Mouse (Mus musculus) midbrain, embryonic 14.5 days (tissue): Measurements from ENCODE around the gene Smarcc1. TPM values are rescaled to one million over a fixed set of nuclear protein-coding genes. Genes with fewer than 3 reads are reported as not detected.

Experiments
- ATAC-seq: fragments of 200-750 bp; cut with Nextera tagmentation; 2 replicates; pipeline ENCODE4 v1.8.0; 2017; ENCODE audit warnings: moderate number of reproducible peaks, moderate library complexity; ENCODE audit not compliant: low FRiP score, low TSS enrichment
- DNase-seq: peaks from one replicate; pipeline ENCODE4 v3.0.0-alpha.2; 2015
- H3K27ac ChIP-seq: fragments of 300-500 bp; sonication (generic); replicated peaks from 2 replicates; pipeline ENCODE4 v1.5.1; 2014; ENCODE audit warnings: mild to moderate bottlenecking, low read depth, low read length, moderate library complexity
- H3K27me3 ChIP-seq: fragments of 300-500 bp; sonication (generic); 2 replicates; pipeline ENCODE4 v1.6.1; 2014; ENCODE audit warnings: low read length, control low read depth, mixed read lengths; ENCODE audit not compliant: control insufficient read depth, insufficient read depth
- H3K36me3 ChIP-seq: fragments of 300-500 bp; sonication (generic); 2 replicates; pipeline ENCODE4 v1.6.1; 2014; ENCODE audit warnings: low read length, control low read depth; ENCODE audit not compliant: control insufficient read depth, insufficient read depth
- H3K4me1 ChIP-seq: fragments of 300-500 bp; sonication (generic); 2 replicates; pipeline ENCODE4 v1.6.1; 2014; ENCODE audit warnings: mild to moderate bottlenecking, antibody characterized with exemption, low read length, control low read depth; ENCODE audit not compliant: control insufficient read depth, insufficient read depth
- H3K4me2 ChIP-seq: fragments of 300-500 bp; sonication (generic); 2 replicates; pipeline ENCODE4 v1.6.1; 2014; ENCODE audit warnings: mild to moderate bottlenecking, low read length, moderate library complexity
- H3K4me3 ChIP-seq: fragments of 300-500 bp; sonication (generic); replicated peaks from 2 replicates; pipeline ENCODE4 v1.5.1; 2014; ENCODE audit warnings: low read depth, low read length
- H3K9ac ChIP-seq: fragments of 300-500 bp; sonication (generic); replicated peaks from 2 replicates; pipeline ENCODE4 v1.6.1; 2014; ENCODE audit warnings: mild to moderate bottlenecking, low read length, moderate library complexity
- H3K9me3 ChIP-seq: fragments of 300-500 bp; sonication (generic); 2 replicates; pipeline ENCODE4 v1.6.1; 2016; ENCODE audit warnings: low read length, control low read depth, mixed read lengths; ENCODE audit not compliant: control insufficient read depth
- WGBS: fragments of 180-500 bp; shearing (Covaris S2); extraction: QIAGEN DNeasy Blood & Tissue Kit; methylation state at CpG from one replicate; pipeline ENCODE4 v1.1.7; 2014; 5-methylcytosine and 5-hydroxymethylcytosine counted together
- polyA plus RNA-seq: library from polyadenylated mRNA; unstranded; fragments of >200 nt; fragmentation: Nextera tagmentation; extraction: Ambion mirVana; gene quantifications from 2 replicates; pipeline ENCODE4 v1.2.1, GENCODE M21; 2014

The Smarcc1 gene
- polyA plus RNA-seq, 1 experiment from 2014 or later: 139 TPM

GRCm38 (mm10) chr9:110264991-110265390 is 147.5 kb downstream of the Smarcc1 start:
- 54% methylated on average over 9 of the region's 9 CpGs for WGBS
- H3K4me3 ChIP-seq: no peak overlapping the region
- H3K4me2 ChIP-seq: no peak overlapping the region
- H3K27me3 ChIP-seq: no peaks in the 10 kb centered on the region
- H3K4me1 ChIP-seq: no peaks in the 10 kb centered on the region
- H3K9me3 ChIP-seq: no peaks in the 10 kb centered on the region
- DNase-seq (peak; percentile 31), ATAC-seq (no peak)
- H3K9ac ChIP-seq: no peak overlapping the region
- H3K36me3 ChIP-seq: peaks cover 25% of the 10 kb centered on the region
- H3K27ac ChIP-seq: no peak overlapping the region

DNA sequence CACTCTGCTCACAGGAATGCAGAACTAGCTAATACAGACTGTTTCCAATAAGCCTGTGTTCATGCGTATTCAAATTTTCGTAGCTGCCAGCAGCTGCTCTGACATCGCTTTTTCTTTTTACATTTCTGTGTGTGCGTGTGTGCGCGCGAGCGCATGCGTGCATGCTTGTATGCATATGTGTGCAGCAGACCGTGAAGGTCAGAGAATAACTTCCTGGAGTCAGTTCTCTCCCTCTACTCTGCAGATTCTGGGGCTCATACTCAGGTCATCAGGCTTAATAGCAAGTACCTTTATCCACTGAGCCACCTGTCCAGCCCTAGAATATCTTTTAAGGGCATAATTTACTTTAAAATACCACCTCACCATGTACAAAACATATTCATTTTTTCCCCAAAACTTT is 150.9 kb downstream of the Smarcc1 start:
- H3K4me1 ChIP-seq: no peaks in the 10 kb centered on the region
- H3K36me3 ChIP-seq: no peaks in the 10 kb centered on the region
- H3K4me3 ChIP-seq: no peak overlapping the region
- H3K27me3 ChIP-seq: no peaks in the 10 kb centered on the region
- H3K9ac ChIP-seq: no peak overlapping the region
- no peak overlapping the region for H3K27ac ChIP-seq
- H3K4me2 ChIP-seq: no peak overlapping the region
- ATAC-seq (no peak), DNase-seq (no peak)
- no peaks in the 10 kb centered on the region for H3K9me3 ChIP-seq
- WGBS: 89% methylated on average over 10 of the region's 10 CpGs

DNA sequence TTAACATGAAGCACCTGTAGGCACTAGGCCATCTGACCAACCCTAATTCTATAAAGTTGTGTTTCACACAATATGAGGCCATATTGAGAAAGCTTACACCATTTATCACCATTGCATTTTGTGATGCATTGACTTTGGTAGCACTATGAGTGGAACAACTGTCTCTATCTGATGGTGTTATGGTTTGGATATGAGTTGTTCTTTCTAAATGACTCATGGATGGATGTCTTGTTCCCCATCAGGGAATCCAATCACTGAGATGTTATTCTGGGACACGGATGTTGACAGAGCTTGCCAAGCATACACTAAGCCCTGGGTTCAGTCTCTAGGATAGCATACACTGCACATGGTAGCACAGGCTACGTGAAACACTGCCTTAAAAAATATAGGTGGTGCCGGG is 154.8 kb downstream of the Smarcc1 start:
- Histone ChIP-seq H3K27ac (no peak overlapping the region), H3K36me3 (no peaks in the 10 kb centered on the region), H3K4me3 (no peak overlapping the region), H3K9me3 (no peaks in the 10 kb centered on the region), H3K27me3 (no peaks in the 10 kb centered on the region), H3K4me2 (no peak overlapping the region), H3K4me1 (no peaks in the 10 kb centered on the region), H3K9ac (no peak overlapping the region)
- no peak for ATAC-seq
- no peak for DNase-seq
- WGBS: 90% methylated on average over 3 of the region's 3 CpGs

DNA sequence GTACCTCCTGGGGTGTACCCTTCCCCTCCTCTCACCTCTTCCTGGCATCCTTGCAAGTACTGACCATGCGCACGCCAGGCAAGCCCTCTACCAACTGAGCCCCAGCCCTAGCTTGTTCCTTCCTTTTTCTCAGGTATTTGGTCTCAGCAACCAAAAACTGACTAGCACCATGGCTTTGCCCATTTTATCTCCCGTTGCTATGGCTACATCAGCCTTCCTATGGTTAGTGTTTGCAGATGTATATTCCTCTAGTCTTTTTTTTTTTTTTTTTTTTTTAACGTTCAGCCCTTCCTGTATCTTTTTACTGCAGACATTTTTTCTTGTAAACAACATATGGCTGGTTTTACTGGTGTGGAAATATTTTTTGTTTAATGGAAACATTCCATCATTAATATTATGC is 156.0 kb downstream of the Smarcc1 start:
- Histone ChIP-seq H3K9me3 (no peaks in the 10 kb centered on the region), H3K4me3 (no peak overlapping the region), H3K27ac (no peak overlapping the region), H3K4me2 (no peak overlapping the region), H3K36me3 (no peaks in the 10 kb centered on the region), H3K27me3 (no peaks in the 10 kb centered on the region), H3K4me1 (no peaks in the 10 kb centered on the region), H3K9ac (no peak overlapping the region)
- ATAC-seq (no peak), DNase-seq (no peak)
- 85% methylated on average over 4 of the region's 4 CpGs for WGBS

DNA sequence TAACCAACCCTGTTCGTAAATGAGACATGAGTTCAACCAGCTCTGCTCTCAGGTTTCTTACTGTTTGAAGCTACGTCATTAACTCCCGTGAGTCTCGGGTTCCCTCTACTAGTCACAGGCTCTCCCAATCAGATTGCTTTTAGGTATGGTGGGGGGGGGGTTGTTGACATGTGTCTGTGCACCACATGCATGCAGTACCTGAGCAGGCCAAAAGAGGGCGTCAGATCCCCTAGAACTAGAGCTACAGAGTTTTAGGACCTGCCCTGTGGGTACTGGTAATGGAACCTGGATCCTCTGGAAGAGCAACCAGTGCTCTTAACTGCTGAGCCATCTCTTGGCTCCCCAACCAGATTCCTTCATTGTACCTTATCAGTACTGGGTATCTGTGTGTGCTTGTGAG is 158.4 kb downstream of the Smarcc1 start:
- no peak for ATAC-seq
- Histone ChIP-seq H3K4me1 (no peaks in the 10 kb centered on the region), H3K27me3 (no peaks in the 10 kb centered on the region), H3K36me3 (no peaks in the 10 kb centered on the region), H3K4me2 (no peak overlapping the region), H3K4me3 (no peak overlapping the region), H3K9ac (no peak overlapping the region), H3K27ac (no peak overlapping the region), H3K9me3 (no peaks in the 10 kb centered on the region)
- no peak for DNase-seq
- WGBS: 82% methylated on average over 5 of the region's 5 CpGs

DNA sequence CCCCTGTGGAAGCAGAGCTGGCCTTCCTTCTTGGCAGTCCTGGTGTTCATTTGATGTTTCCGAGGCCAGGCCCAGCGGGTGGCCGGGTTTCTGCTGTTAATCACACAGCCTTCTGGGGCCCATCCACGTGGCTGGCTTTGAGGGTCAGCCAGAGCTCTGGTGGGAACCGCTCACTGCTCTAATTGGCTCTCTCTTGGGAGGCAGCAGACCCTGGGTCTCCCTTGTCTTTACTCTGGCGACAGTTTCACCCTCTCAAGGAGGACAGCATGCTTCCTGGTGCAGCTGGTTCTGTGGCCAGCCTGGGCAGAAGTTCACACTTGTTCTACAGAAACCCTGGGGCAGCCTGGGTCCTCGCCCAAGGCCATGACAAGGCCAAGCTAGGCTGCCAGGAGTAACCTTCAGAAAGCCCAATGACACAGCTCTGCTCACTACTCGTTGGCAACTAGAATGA is 159.9 kb downstream of the Smarcc1 start:
- ATAC-seq (no peak), DNase-seq (no peak)
- 58% methylated on average over 8 of the region's 8 CpGs for WGBS
- no peak overlapping the region for H3K4me3 ChIP-seq
- H3K27ac ChIP-seq: no peak overlapping the region
- no peaks in the 10 kb centered on the region for H3K4me1 ChIP-seq
- H3K9ac ChIP-seq: no peak overlapping the region
- no peaks in the 10 kb centered on the region for H3K9me3 ChIP-seq
- H3K4me2 ChIP-seq: no peak overlapping the region
- H3K36me3 ChIP-seq: no peaks in the 10 kb centered on the region
- no peaks in the 10 kb centered on the region for H3K27me3 ChIP-seq

DNA sequence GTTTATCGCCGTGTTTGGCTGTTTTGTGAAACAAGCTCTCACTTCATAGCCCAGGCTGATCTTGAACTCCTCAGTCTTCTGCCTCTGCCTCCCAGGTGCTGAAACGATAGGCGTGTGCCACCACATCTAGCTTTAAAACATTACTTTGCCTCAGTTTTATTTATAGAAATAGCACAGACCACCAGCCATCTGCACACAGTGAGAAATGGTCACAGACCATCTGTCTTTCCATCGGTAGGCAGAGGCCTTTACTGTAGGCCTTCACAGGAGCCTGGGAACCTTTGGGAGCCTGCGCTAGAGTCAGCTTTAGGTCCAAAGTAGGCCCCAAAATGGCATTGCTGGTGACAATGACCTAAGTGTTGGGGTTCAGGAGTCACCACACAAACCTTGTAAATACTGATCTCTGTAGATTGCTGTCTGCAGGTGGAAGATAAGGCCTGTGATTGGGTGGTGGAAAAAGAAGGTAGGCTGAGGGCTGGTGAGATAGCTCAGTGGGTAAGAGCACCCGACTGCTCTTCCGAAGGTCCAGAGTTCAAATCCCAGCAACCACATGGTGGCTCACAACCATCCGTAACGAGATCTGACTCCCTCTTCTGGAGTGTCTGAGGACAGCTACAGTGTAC is 166.7 kb downstream of the Smarcc1 start:
- DNase-seq (no peak), ATAC-seq (no peak)
- no peak overlapping the region for H3K4me3 ChIP-seq
- peaks cover 4% of the 10 kb centered on the region; the same call in 1 of the 2 replicates for H3K4me1 ChIP-seq
- H3K27me3 ChIP-seq: no peaks in the 10 kb centered on the region
- WGBS: 93% methylated on average over 8 of the region's 10 CpGs
- no peaks in the 10 kb centered on the region for H3K36me3 ChIP-seq
- no peak overlapping the region for H3K27ac ChIP-seq
- H3K4me2 ChIP-seq: no peak overlapping the region
- H3K9ac ChIP-seq: no peak overlapping the region
- H3K9me3 ChIP-seq: no peaks in the 10 kb centered on the region

DNA sequence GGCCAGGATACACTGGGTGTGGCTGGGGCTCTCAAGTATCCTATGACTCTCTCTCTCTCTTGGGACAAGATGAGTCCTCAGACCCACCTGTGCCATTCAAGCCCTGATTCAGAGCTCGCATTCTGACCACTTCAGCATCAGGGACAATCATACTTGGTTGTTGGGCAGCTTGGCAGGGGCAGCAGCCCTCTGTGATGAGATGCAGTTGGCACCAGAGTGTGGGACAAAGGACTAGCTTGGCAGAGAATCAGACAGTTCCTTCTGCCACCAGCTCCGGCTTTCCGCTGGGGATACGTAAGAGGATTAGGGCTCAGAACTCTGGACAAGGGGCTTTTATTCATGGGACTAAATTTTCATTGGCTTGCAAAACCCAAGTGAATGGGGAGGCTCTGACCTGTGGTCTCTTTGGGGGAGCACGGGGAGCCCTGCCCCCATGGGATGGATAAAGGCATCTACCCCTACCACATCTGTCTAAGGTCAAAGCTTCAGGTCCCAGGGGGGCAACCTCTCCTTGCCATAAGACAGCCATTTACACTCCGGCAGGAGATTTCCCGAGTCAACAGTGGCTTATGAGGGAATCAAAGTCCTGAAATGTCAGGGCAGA is 169.9 kb downstream of the Smarcc1 start:
- Histone ChIP-seq H3K36me3 (no peaks in the 10 kb centered on the region), H3K27ac (peak overlapping the region; percentile 79), H3K27me3 (no peaks in the 10 kb centered on the region), H3K4me1 (peaks cover 4% of the 10 kb centered on the region; the same call in 1 of the 2 replicates), H3K4me2 (no peak overlapping the region), H3K9ac (no peak overlapping the region), H3K4me3 (no peak overlapping the region), H3K9me3 (no peaks in the 10 kb centered on the region)
- ATAC-seq (peak; percentile 78), DNase-seq (peak; percentile 82)
- WGBS: 17% methylated on average over 7 of the region's 7 CpGs
